Mouse (Mus musculus): Measurements from ENCODE around the gene Set. TPM values are rescaled to one million over a fixed set of nuclear protein-coding genes. Genes with fewer than 3 reads are reported as not detected.

Set gene
- polyA plus RNA-seq (2016; fragmentation: Nextera tagmentation; extraction: Ambion mirVana) = 774 and 776 TPM in 2 replicates

GRCm38 (mm10) chr2:30057223-30057904 is at the start of gene Set:
TSS of gene Set (plus strand) at chr2:30057378.
- H3K27ac ChIP-seq = no peak within 1 kb of the TSS
- 47% methylated on average over 12 of the region's 12 CpGs for WGBS
- no peaks in the 10 kb centered on the region for H3K9me3 ChIP-seq
- H3K27me3 ChIP-seq = 0 out of 2 replicates have a peak, but pooled peaks cover 7% of the 10 kb centered on the region
- no peaks in the 10 kb centered on the region for H3K36me3 ChIP-seq (replicated peaks)
- no peak for ATAC-seq (ENCODE audit: low FRiP score)
- H3K4me3 ChIP-seq (replicated peaks) = no peak within 1 kb of the TSS
- H3K4me1 ChIP-seq = peaks cover 21% of the 10 kb centered on the region
- H3K4me2 ChIP-seq = no peak within 1 kb of the TSS
- H3K9ac ChIP-seq = no peak within 1 kb of the TSS

DNA sequence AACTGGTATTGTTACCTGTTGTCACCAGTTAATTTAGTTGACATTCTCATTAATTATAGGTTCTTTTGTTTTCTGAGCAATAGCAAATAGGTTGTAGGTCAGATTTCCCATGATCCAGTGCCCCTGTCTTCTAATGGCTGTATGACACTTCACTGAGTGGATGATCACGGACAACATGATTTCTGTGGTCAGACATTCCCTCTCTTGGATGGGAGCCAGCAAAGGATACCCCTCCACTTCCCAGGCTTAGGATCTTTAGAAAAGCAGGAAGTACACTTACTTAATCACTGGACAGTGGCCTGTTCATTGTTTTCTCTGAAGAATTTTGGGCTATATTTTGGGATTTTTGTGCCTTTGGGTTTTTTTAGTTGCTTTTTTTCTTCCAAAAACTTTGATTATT is 48.1 kb upstream of the Set start:
- no peaks in the 10 kb centered on the region for H3K4me1 ChIP-seq
- H3K27me3 ChIP-seq = no peaks in the 10 kb centered on the region
- H3K9ac ChIP-seq = no peak overlapping the region
- H3K27ac ChIP-seq = no peak overlapping the region
- no peak for ATAC-seq (ENCODE audit: low FRiP score)
- H3K9me3 ChIP-seq = no peaks in the 10 kb centered on the region
- peaks cover 98% of the 10 kb centered on the region for H3K36me3 ChIP-seq (replicated peaks)
- WGBS = 87% methylated on average over 1 of the region's 1 CpGs
- no peak overlapping the region for H3K4me3 ChIP-seq (replicated peaks)
- no peak overlapping the region for H3K4me2 ChIP-seq

GRCm38 (mm10) chr2:30010840-30011281 is 46.3 kb upstream of the Set start:
- Histone ChIP-seq H3K9me3 (no peaks in the 10 kb centered on the region), H3K4me1 (no peaks in the 10 kb centered on the region), H3K4me2 (no peak overlapping the region), H3K27me3 (no peaks in the 10 kb centered on the region), H3K36me3 (replicated peaks) (peaks cover 99% of the 10 kb centered on the region), H3K4me3 (replicated peaks) (no peak overlapping the region), H3K9ac (no peak overlapping the region), H3K27ac (no peak overlapping the region)
- WGBS = 96% methylated on average over 8 of the region's 8 CpGs
- ATAC-seq (ENCODE audit: low FRiP score) = no peak

DNA sequence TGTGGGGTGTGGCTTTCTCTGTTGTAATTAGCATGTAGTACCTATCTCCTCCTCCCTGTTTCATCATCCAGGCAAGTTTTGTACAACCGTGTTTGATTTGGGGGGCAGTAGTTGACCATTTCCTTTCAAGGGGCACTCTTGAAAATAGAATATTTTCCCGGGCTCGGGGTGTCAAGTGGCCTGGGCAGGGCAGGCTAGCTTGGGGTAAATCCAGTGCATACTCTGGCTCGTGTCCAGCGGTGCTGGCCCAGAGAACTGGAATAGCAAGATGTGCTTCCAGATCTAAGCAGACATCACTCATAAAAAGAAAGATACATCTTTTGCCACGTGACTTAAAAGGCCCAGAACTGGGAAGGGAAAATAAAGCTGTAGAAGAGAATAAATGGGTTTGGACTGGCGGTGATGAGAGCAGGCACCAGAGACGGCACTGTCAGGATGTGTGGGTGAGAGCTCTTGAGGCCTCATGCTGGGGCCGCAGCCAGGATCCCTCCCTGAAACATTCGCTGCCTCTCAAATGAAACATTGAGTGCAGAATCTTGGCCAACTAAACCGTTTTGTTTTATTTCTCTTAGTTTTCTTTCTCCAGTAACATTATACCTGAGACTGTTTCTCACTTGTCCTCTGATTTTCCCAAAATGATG is 42.7 kb upstream of the Set start:
- H3K27me3 ChIP-seq = no peaks in the 10 kb centered on the region
- no peaks in the 10 kb centered on the region for H3K4me1 ChIP-seq
- no peaks in the 10 kb centered on the region for H3K9me3 ChIP-seq
- no peak for ATAC-seq (ENCODE audit: low FRiP score)
- H3K9ac ChIP-seq = no peak overlapping the region
- no peak overlapping the region for H3K4me2 ChIP-seq
- H3K27ac ChIP-seq = no peak overlapping the region
- no peak overlapping the region for H3K4me3 ChIP-seq (replicated peaks)
- WGBS = 91% methylated on average over 11 of the region's 11 CpGs
- peaks cover 97% of the 10 kb centered on the region for H3K36me3 ChIP-seq (replicated peaks)

- 87% methylated on average over 4 of the region's 4 CpGs for WGBS
- no peak overlapping the region for H3K4me2 ChIP-seq
- no peaks in the 10 kb centered on the region for H3K9me3 ChIP-seq
- no peak overlapping the region for H3K4me3 ChIP-seq (replicated peaks)
- H3K27me3 ChIP-seq = no peaks in the 10 kb centered on the region
- H3K27ac ChIP-seq = no peak overlapping the region
- H3K4me1 ChIP-seq = no peaks in the 10 kb centered on the region
- H3K9ac ChIP-seq = no peak overlapping the region
- no peak for ATAC-seq (ENCODE audit: low FRiP score)
- H3K36me3 ChIP-seq (replicated peaks) = peaks cover 99% of the 10 kb centered on the region
These were observed 31.7 kb upstream of the Set start for GRCm38 (mm10) chr2:30025454-30025853.

DNA sequence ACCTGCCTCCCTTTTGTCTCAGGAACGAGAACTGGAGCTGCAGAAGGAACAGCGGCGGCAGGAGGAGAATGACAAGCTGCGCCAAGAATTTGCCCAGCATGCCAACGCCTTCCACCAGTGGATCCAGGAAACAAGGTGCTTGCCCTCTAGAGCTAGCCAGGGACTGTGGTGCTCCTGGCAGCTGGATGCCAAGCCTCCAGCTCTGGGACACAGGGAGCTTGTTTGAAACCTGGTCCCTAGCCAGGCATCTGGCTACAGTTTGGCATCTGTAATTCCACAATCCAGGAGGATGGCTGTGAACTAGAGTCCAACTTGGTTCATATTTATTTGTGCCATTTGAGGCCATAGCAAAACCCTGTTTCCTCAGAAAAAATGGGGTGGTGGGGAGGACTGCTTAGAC is 30.2 kb upstream of the Set start:
- no peak overlapping the region for H3K27ac ChIP-seq
- no peaks in the 10 kb centered on the region for H3K9me3 ChIP-seq
- no peak overlapping the region for H3K4me2 ChIP-seq
- ATAC-seq (ENCODE audit: low FRiP score) = no peak
- no peaks in the 10 kb centered on the region for H3K4me1 ChIP-seq
- H3K27me3 ChIP-seq = no peaks in the 10 kb centered on the region
- 93% methylated on average over 5 of the region's 5 CpGs for WGBS
- peaks cover 100% of the 10 kb centered on the region for H3K36me3 ChIP-seq (replicated peaks)
- H3K9ac ChIP-seq = no peak overlapping the region
- H3K4me3 ChIP-seq (replicated peaks) = no peak overlapping the region

- H3K9ac ChIP-seq = no peak overlapping the region
- no peak overlapping the region for H3K4me3 ChIP-seq (replicated peaks)
- H3K27me3 ChIP-seq = no peaks in the 10 kb centered on the region
- no peak overlapping the region for H3K27ac ChIP-seq
- no peaks in the 10 kb centered on the region for H3K4me1 ChIP-seq
- H3K4me2 ChIP-seq = no peak overlapping the region
- no peaks in the 10 kb centered on the region for H3K9me3 ChIP-seq
- 66% methylated on average over 11 of the region's 11 CpGs for WGBS
- H3K36me3 ChIP-seq (replicated peaks) = peaks cover 72% of the 10 kb centered on the region
- ATAC-seq (ENCODE audit: low FRiP score) = no peak
These were observed 24.8 kb upstream of the Set start for GRCm38 (mm10) chr2:30032244-30032846.

- 77% methylated on average over 6 of the region's 6 CpGs for WGBS
- no peak overlapping the region for H3K4me3 ChIP-seq (replicated peaks)
- H3K9me3 ChIP-seq = no peaks in the 10 kb centered on the region
- no peak overlapping the region for H3K4me2 ChIP-seq
- no peaks in the 10 kb centered on the region for H3K4me1 ChIP-seq
- peaks cover 72% of the 10 kb centered on the region for H3K36me3 ChIP-seq (replicated peaks)
- H3K27ac ChIP-seq = no peak overlapping the region
- H3K27me3 ChIP-seq = no peaks in the 10 kb centered on the region
- H3K9ac ChIP-seq = no peak overlapping the region
- ATAC-seq (ENCODE audit: low FRiP score) = no peak
These were observed 24.2 kb upstream of the Set start for GRCm38 (mm10) chr2:30032957-30033356.

GRCm38 (mm10) chr2:30037762-30038161 is 19.4 kb upstream of the Set start:
- H3K4me2 ChIP-seq = no peak overlapping the region
- 97% methylated on average over 2 of the region's 2 CpGs for WGBS
- no peaks in the 10 kb centered on the region for H3K27me3 ChIP-seq
- peaks cover 24% of the 10 kb centered on the region for H3K36me3 ChIP-seq (replicated peaks)
- no peak for ATAC-seq (ENCODE audit: low FRiP score)
- no peak overlapping the region for H3K4me3 ChIP-seq (replicated peaks)
- H3K9ac ChIP-seq = no peak overlapping the region
- no peaks in the 10 kb centered on the region for H3K9me3 ChIP-seq
- H3K27ac ChIP-seq = no peak overlapping the region
- peaks cover 6% of the 10 kb centered on the region; the same call in 1 of the 2 replicates for H3K4me1 ChIP-seq

GRCm38 (mm10) chr2:30038370-30038769 is 18.8 kb upstream of the Set start:
- Histone ChIP-seq H3K4me2 (no peak overlapping the region), H3K27me3 (no peaks in the 10 kb centered on the region), H3K4me1 (peaks cover 7% of the 10 kb centered on the region; the same call in 1 of the 2 replicates), H3K9me3 (no peaks in the 10 kb centered on the region), H3K9ac (no peak overlapping the region), H3K36me3 (replicated peaks) (peaks cover 19% of the 10 kb centered on the region; the same call in 1 of the 2 replicates), H3K4me3 (replicated peaks) (no peak overlapping the region), H3K27ac (no peak overlapping the region)
- ATAC-seq (ENCODE audit: low FRiP score) = no peak
- WGBS = 96% methylated on average over 10 of the region's 10 CpGs

GRCm38 (mm10) chr2:30039687-30040086 is 17.5 kb upstream of the Set start:
- ATAC-seq (ENCODE audit: low FRiP score) = no peak
- H3K9me3 ChIP-seq = no peaks in the 10 kb centered on the region
- H3K9ac ChIP-seq = no peak overlapping the region
- H3K36me3 ChIP-seq (replicated peaks) = peaks cover 18% of the 10 kb centered on the region; the same call in 1 of the 2 replicates
- H3K4me2 ChIP-seq = no peak overlapping the region
- H3K27ac ChIP-seq = no peak overlapping the region
- H3K27me3 ChIP-seq = no peaks in the 10 kb centered on the region
- peaks cover 7% of the 10 kb centered on the region; the same call in 1 of the 2 replicates for H3K4me1 ChIP-seq
- no peak overlapping the region for H3K4me3 ChIP-seq (replicated peaks)

DNA sequence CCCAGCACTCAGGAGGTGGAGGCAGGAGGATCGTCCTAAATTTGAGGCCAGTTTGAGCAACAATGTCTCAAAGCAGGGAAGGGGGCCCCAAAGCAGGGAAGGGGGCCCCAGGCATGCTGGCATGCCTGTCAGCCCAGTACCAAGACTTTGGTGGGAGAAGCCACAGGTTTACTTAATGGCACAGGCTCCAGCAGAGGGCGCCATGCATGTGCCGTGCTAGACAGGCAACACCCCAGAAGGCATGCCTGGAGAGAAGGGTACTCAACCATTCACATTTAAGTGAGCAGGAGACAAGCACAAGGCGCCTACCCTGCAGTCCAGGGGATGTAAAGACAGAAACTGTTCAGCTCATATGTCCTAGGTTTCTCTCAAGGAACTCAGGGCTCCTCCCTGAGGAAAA is 14.7 kb upstream of the Set start:
- no peaks in the 10 kb centered on the region for H3K27me3 ChIP-seq
- no peaks in the 10 kb centered on the region for H3K9me3 ChIP-seq
- ATAC-seq (ENCODE audit: low FRiP score) = 0 out of 2 replicates have a peak, but pooled peaks have one; percentile 36
- no peak overlapping the region for H3K4me3 ChIP-seq (replicated peaks)
- H3K36me3 ChIP-seq (replicated peaks) = peaks cover 13% of the 10 kb centered on the region
- 0 out of 2 replicates have a peak overlapping the region, but pooled peaks have one; percentile 17 for H3K9ac ChIP-seq
- peaks cover 10% of the 10 kb centered on the region for H3K4me1 ChIP-seq
- WGBS = 6% methylated on average over 4 of the region's 4 CpGs
- no peak overlapping the region for H3K27ac ChIP-seq
- no peak overlapping the region for H3K4me2 ChIP-seq

All from forebrain, embryonic 12.5 days (tissue).